Mouse (Mus musculus): ENCODE data around the gene Xcr1.

Xcr1 gene

DNA sequence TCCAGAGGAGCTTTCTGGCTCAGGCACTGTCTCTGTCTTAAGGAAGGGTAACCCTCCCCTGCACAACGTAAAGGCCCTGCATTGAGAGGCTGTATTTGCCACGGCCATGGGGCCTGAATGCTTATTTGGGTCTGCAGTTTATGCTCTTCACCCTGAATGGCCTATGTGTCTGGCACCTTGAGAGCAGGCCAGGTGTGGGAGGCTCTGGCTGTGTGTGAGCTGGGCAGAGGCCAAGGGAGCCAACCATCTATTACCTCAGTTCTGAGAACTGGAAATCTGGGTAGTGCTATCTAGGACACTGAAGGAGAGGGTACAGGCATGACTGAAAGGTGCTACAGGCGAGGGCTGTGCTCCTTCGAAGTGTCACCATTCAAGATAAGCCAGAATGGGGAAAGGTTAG lies 47.0 kb downstream of the Xcr1 start:
- DNase-seq (ENCODE audit: low spot score), result no peak

DNA sequence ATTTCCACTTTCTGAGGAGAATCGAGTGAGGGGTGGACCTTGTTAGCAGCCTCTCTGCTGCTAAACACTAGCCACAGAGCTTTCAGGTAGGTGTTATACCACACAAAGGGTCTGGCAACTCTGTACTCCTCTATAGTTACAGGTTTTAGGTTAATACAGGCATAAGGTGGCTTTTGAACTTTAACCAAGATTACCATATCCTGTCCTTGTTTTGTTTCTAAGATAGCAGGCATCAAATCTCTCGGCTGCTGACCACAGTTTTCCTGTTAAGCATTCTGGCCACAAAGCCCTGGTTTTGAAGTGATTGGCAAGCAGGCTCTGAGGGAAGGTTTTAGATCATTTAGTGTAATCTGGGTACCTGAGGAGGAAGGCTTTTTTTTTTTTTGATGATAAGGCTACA lies 47.5 kb downstream of the Xcr1 start:
- no peak for DNase-seq (ENCODE audit: low spot score)

DNA sequence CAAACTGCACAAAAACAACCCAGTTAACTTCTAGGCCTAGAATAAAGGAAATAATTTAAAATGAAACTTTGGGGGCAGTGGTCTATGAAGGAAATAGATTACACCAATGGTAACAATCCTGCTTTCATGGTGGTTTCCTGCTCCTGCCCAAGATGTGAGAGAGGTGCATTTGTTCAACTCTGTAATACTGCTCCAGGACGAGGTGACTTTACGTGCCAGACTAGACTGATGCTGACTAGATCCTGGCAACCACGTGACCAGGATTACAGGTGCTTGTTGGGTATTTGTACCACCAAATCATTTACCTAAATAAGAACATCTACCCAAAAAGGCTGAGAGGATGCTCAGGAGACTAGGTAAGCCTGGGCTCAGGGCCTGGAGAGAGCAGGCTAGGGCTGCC lies 50.0 kb downstream of the Xcr1 start:
- no peak for DNase-seq (ENCODE audit: low spot score)

GRCm38 (mm10) chr9:123808583-123808982 lies 53.2 kb downstream of the Xcr1 start:
- DNase-seq (ENCODE audit: low spot score), result no peak

- no peak for DNase-seq (ENCODE audit: low spot score)
Observed at GRCm38 (mm10) chr9:123806267-123806666, 55.6 kb downstream of the Xcr1 start, which contains the start of gene Cxcr6. Gene Cxcr6, plus strand, starts transcription at chr9:123806475.

GRCm38 (mm10) chr9:123805241-123805640 lies 56.6 kb downstream of the Xcr1 start:
- no peak for DNase-seq (ENCODE audit: low spot score)

DNA sequence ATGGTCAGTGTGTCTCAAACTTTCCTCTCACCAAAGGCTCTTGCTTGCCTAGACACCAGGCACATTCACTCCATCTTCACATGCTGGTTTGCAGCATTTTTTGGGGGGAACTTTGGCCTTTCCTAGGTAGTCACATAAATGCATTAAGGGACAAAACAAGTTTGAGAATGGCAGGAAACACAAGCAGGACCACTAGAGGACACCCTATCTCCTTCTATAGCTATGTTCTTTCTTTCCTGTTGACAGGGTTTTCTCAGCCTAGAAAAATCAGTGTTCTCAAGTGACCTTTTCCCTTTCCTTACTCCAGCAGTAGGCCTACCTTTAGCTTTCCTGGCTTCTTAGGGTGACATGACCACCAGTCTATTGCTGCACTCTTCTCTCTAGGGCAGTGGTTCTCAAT lies 58.9 kb downstream of the Xcr1 start:
- no peak for DNase-seq (ENCODE audit: low spot score)

GRCm38 (mm10) chr9:123802421-123802820 lies 59.4 kb downstream of the Xcr1 start:
- DNase-seq (ENCODE audit: low spot score), result no peak
